Mouse (Mus musculus) embryo, embryonic 11.5 days (tissue): ENCODE data around the gene 1520401A03Rik.
A peak's percentile ranks its signal among the peaks of the same experiment; 100 is the strongest.

Experiments
- DNase-seq: peaks from one replicate; pipeline ENCODE4 v3.0.0-alpha.2; 2012; ENCODE audit warnings: low read depth, low spot score

1520401A03Rik gene

GRCm38 (mm10) chr17:23703301-23703700, 19.3 kb downstream of the 1520401A03Rik start:
- DNase-seq = no peak

- peak; percentile 83 for DNase-seq
These were observed 22.5 kb downstream of the 1520401A03Rik start for GRCm38 (mm10) chr17:23700079-23700478.

GRCm38 (mm10) chr17:23699131-23700077, 23.2 kb downstream of the 1520401A03Rik start:
- DNase-seq = no peak

GRCm38 (mm10) chr17:23695801-23696200, 26.8 kb downstream of the 1520401A03Rik start:
- DNase-seq = no peak

GRCm38 (mm10) chr17:23694491-23694890, 28.1 kb downstream of the 1520401A03Rik start:
- DNase-seq = no peak

GRCm38 (mm10) chr17:23683856-23684672, 38.5 kb downstream of the 1520401A03Rik start, which contains the start of gene Cldn9:
Gene Cldn9, minus strand, starts transcription at chr17:23684026.
- DNase-seq = no peak

- DNase-seq = no peak
These were observed 39.4 kb downstream of the 1520401A03Rik start for GRCm38 (mm10) chr17:23683226-23683625.

- DNase-seq = no peak
These were observed 40.1 kb downstream of the 1520401A03Rik start for GRCm38 (mm10) chr17:23682530-23682929.

- no peak for DNase-seq
These were observed 40.5 kb downstream of the 1520401A03Rik start for GRCm38 (mm10) chr17:23682092-23682491.

- no peak for DNase-seq
These were observed 41.5 kb downstream of the 1520401A03Rik start for GRCm38 (mm10) chr17:23681086-23681485.

- DNase-seq = no peak
These were observed 42.2 kb downstream of the 1520401A03Rik start for GRCm38 (mm10) chr17:23680336-23680735.

- no peak for DNase-seq
These were observed 43.3 kb downstream of the 1520401A03Rik start, which contains the start of gene Cldn6 for GRCm38 (mm10) chr17:23679127-23679835. Gene Cldn6, plus strand, starts transcription at chr17:23679249.

GRCm38 (mm10) chr17:23677236-23677679, 45.3 kb downstream of the 1520401A03Rik start, which contains the start of gene Tnfrsf12a:
Gene Tnfrsf12a, minus strand, starts transcription at chr17:23677468.
- peak; percentile 68 for DNase-seq

GRCm38 (mm10) chr17:23676473-23677031, 46.0 kb downstream of the 1520401A03Rik start:
- DNase-seq = no peak

GRCm38 (mm10) chr17:23675564-23676281, 46.9 kb downstream of the 1520401A03Rik start:
- no peak for DNase-seq

GRCm38 (mm10) chr17:23675127-23675526, 47.5 kb downstream of the 1520401A03Rik start:
- no peak for DNase-seq

GRCm38 (mm10) chr17:23674271-23674952, 48.2 kb downstream of the 1520401A03Rik start:
- no peak for DNase-seq

GRCm38 (mm10) chr17:23673424-23674073, 49.0 kb downstream of the 1520401A03Rik start, which contains the start of the genes Hcfc1r1 and Thoc6:
Gene Hcfc1r1, plus strand, starts transcription at chr17:23673596.
Gene Thoc6, minus strand, starts transcription at chr17:23673882.
- peak; percentile 90 for DNase-seq

GRCm38 (mm10) chr17:23672761-23673160, 49.8 kb downstream of the 1520401A03Rik start:
- DNase-seq = no peak
